Mouse (Mus musculus) embryonic facial prominence, embryonic 15.5 days (tissue): ENCODE measurements at regions not wholly inside any gene's neighbourhood (a gene's known extent, or its start where the extent isn't known, plus 50 kb on each side); places are given as distances from the start of the nearest gene placed in this dataset.

Source experiments
- ATAC-seq: fragments of 200-750 bp; cut with Nextera tagmentation; 2 replicates; pipeline ENCODE4 v1.8.0; 2017; ENCODE audit warnings: low read depth, moderate TSS enrichment; ENCODE audit not compliant: insufficient number of reproducible peaks, low FRiP score, low TSS enrichment
- H3K27ac ChIP-seq: fragments of 300-500 bp; sonication (generic); replicated peaks from 2 replicates; pipeline ENCODE4 v1.5.1; 2015; ENCODE audit warnings: mild to moderate bottlenecking, inconsistent platforms
- H3K27me3 ChIP-seq: fragments of 300-500 bp; sonication (generic); 2 replicates; pipeline ENCODE4 v1.6.1; 2015; ENCODE audit warnings: inconsistent platforms
- H3K36me3 ChIP-seq: fragments of 300-500 bp; sonication (generic); 2 replicates; pipeline ENCODE4 v1.6.1; 2015; ENCODE audit warnings: mild to moderate bottlenecking, inconsistent platforms
- H3K4me1 ChIP-seq: fragments of 300-500 bp; sonication (generic); 2 replicates; pipeline ENCODE4 v1.6.1; 2015; ENCODE audit warnings: inconsistent platforms
- H3K4me2 ChIP-seq: fragments of 300-500 bp; sonication (generic); replicated peaks from 2 replicates; pipeline ENCODE4 v1.6.1; 2015; ENCODE audit warnings: mild to moderate bottlenecking, inconsistent platforms
- H3K4me3 ChIP-seq: fragments of 300-500 bp; sonication (generic); replicated peaks from 2 replicates; pipeline ENCODE4 v1.5.1; 2015; ENCODE audit warnings: mild to moderate bottlenecking, inconsistent platforms
- H3K9ac ChIP-seq: fragments of 300-500 bp; sonication (generic); 2 replicates; pipeline ENCODE4 v1.6.1; 2015; ENCODE audit warnings: inconsistent platforms
- H3K9me3 ChIP-seq: fragments of 300-500 bp; sonication (generic); replicated peaks from 2 replicates; pipeline ENCODE4 v1.6.1; 2016; ENCODE audit warnings: inconsistent platforms
- WGBS: fragments of 180-500 bp; shearing (Covaris S2); methylation state at CpG from one replicate; pipeline ENCODE4 v1.1.7; 2015; 5-methylcytosine and 5-hydroxymethylcytosine counted together

- no peak overlapping the region for H3K9ac ChIP-seq
- no peak overlapping the region for H3K4me3 ChIP-seq
- H3K36me3 ChIP-seq: no peaks in the 10 kb centered on the region
- H3K27ac ChIP-seq: no peak overlapping the region
- H3K27me3 ChIP-seq: no peaks in the 10 kb centered on the region
- no peak overlapping the region for H3K4me2 ChIP-seq
- H3K9me3 ChIP-seq: no peaks in the 10 kb centered on the region
- ATAC-seq: no peak
- WGBS: 86% methylated on average over 4 of the region's 4 CpGs
- no peaks in the 10 kb centered on the region for H3K4me1 ChIP-seq
Observed at GRCm38 (mm10) chr4:45605681-45606080, 73.4 kb upstream of the Shb start.

GRCm38 (mm10) chr4:45604271-45604800, 72.1 kb upstream of the Shb start:
- Histone ChIP-seq H3K9ac (no peak overlapping the region), H3K9me3 (no peaks in the 10 kb centered on the region), H3K4me1 (no peaks in the 10 kb centered on the region), H3K4me3 (no peak overlapping the region), H3K27me3 (no peaks in the 10 kb centered on the region), H3K4me2 (no peak overlapping the region), H3K27ac (no peak overlapping the region), H3K36me3 (no peaks in the 10 kb centered on the region)
- ATAC-seq: no peak
- 46% methylated on average over 5 of the region's 5 CpGs for WGBS

GRCm38 (mm10) chr4:45600520-45600919, 68.2 kb upstream of the Shb start:
- no peaks in the 10 kb centered on the region for H3K27me3 ChIP-seq

GRCm38 (mm10) chr4:45593435-45593991, 61.2 kb upstream of the Shb start:
- Histone ChIP-seq H3K4me3 (no peak overlapping the region), H3K4me1 (peaks cover 22% of the 10 kb centered on the region), H3K9ac (no peak overlapping the region), H3K36me3 (no peaks in the 10 kb centered on the region), H3K9me3 (no peaks in the 10 kb centered on the region), H3K27ac (no peak overlapping the region), H3K27me3 (peaks cover 9% of the 10 kb centered on the region), H3K4me2 (no peak overlapping the region)
- no peak for ATAC-seq
- 89% methylated on average over 3 of the region's 3 CpGs for WGBS

More at GRCm38 (mm10) chr4:45600520-45600919, 68.2 kb upstream of the Shb start:
- Histone ChIP-seq H3K4me1 (no peaks in the 10 kb centered on the region), H3K36me3 (no peaks in the 10 kb centered on the region), H3K9me3 (no peaks in the 10 kb centered on the region), H3K4me2 (no peak overlapping the region), H3K4me3 (no peak overlapping the region), H3K27ac (no peak overlapping the region), H3K9ac (no peak overlapping the region)
- peak; percentile 34; the same call in 1 of the 2 replicates for ATAC-seq
- 29% methylated on average over 9 of the region's 9 CpGs for WGBS

GRCm38 (mm10) chr4:45592766-45593165, 60.5 kb upstream of the Shb start:
- WGBS: 83% methylated on average over 2 of the region's 2 CpGs
- no peak for ATAC-seq
- H3K4me3 ChIP-seq: no peak overlapping the region
- no peaks in the 10 kb centered on the region for H3K9me3 ChIP-seq
- H3K9ac ChIP-seq: no peak overlapping the region
- H3K4me2 ChIP-seq: no peak overlapping the region
- peaks cover 9% of the 10 kb centered on the region for H3K27me3 ChIP-seq
- H3K4me1 ChIP-seq: peaks cover 22% of the 10 kb centered on the region
- no peak overlapping the region for H3K27ac ChIP-seq
- no peaks in the 10 kb centered on the region for H3K36me3 ChIP-seq

GRCm38 (mm10) chr4:45591405-45592315, 59.4 kb upstream of the Shb start:
- Histone ChIP-seq H3K27ac (no peak overlapping the region), H3K27me3 (peaks cover 9% of the 10 kb centered on the region), H3K4me2 (peak overlapping the region; percentile 50), H3K9me3 (no peaks in the 10 kb centered on the region; the same call in 1 of the 2 replicates), H3K4me1 (peaks cover 22% of the 10 kb centered on the region), H3K36me3 (no peaks in the 10 kb centered on the region), H3K9ac (no peak overlapping the region), H3K4me3 (peak overlapping the region; percentile 27)
- ATAC-seq: peak; percentile 24
- WGBS: 5% methylated on average over 23 of the region's 23 CpGs

- 17% methylated on average over 2 of the region's 2 CpGs for WGBS
- no peak overlapping the region for H3K9ac ChIP-seq
- H3K27me3 ChIP-seq: peaks cover 17% of the 10 kb centered on the region
- no peak for ATAC-seq
- H3K36me3 ChIP-seq: no peaks in the 10 kb centered on the region
- peaks cover 24% of the 10 kb centered on the region for H3K4me1 ChIP-seq
- H3K4me3 ChIP-seq: 0 out of 2 replicates have a peak overlapping the region, but pooled peaks have one; percentile 27
- H3K9me3 ChIP-seq: no peaks in the 10 kb centered on the region; the same call in 1 of the 2 replicates
- peak overlapping the region; percentile 50; the same call in 1 of the 2 replicates for H3K4me2 ChIP-seq
- H3K27ac ChIP-seq: no peak overlapping the region
Observed at GRCm38 (mm10) chr4:45590836-45591235, 58.6 kb upstream of the Shb start.

- Histone ChIP-seq H3K9me3 (no peaks in the 10 kb centered on the region; the same call in 1 of the 2 replicates), H3K9ac (no peak overlapping the region), H3K27me3 (peaks cover 22% of the 10 kb centered on the region), H3K4me2 (no peak overlapping the region), H3K4me1 (peaks cover 24% of the 10 kb centered on the region), H3K27ac (no peak overlapping the region), H3K4me3 (no peak overlapping the region), H3K36me3 (no peaks in the 10 kb centered on the region)
- WGBS: 26% methylated on average over 3 of the region's 3 CpGs
- no peak for ATAC-seq
Observed at GRCm38 (mm10) chr4:45588322-45588721, 56.1 kb upstream of the Shb start.

- Histone ChIP-seq H3K4me2 (no peak overlapping the region), H3K27me3 (peaks cover 22% of the 10 kb centered on the region), H3K4me3 (no peak overlapping the region), H3K4me1 (peaks cover 17% of the 10 kb centered on the region), H3K36me3 (no peaks in the 10 kb centered on the region), H3K27ac (no peak overlapping the region), H3K9ac (no peak overlapping the region), H3K9me3 (no peaks in the 10 kb centered on the region; the same call in 1 of the 2 replicates)
- WGBS: 64% methylated on average over 2 of the region's 2 CpGs
- ATAC-seq: no peak
Observed at GRCm38 (mm10) chr4:45587202-45587601, 54.9 kb upstream of the Shb start.

- H3K36me3 ChIP-seq: no peaks in the 10 kb centered on the region
- no peaks in the 10 kb centered on the region; the same call in 1 of the 2 replicates for H3K9me3 ChIP-seq
- no peak overlapping the region for H3K4me2 ChIP-seq
- peaks cover 8% of the 10 kb centered on the region for H3K4me1 ChIP-seq
- peak; percentile 27; the same call in 1 of the 2 replicates for ATAC-seq
- H3K27ac ChIP-seq: no peak overlapping the region
- WGBS: 39% methylated on average over 2 of the region's 2 CpGs
- H3K27me3 ChIP-seq: peaks cover 22% of the 10 kb centered on the region
- H3K4me3 ChIP-seq: no peak overlapping the region
- H3K9ac ChIP-seq: no peak overlapping the region
Observed at GRCm38 (mm10) chr4:45586310-45586709, 54.0 kb upstream of the Shb start.

- no peak overlapping the region for H3K9ac ChIP-seq
- 0 out of 2 replicates have a peak, but pooled peaks cover 3% of the 10 kb centered on the region for H3K4me1 ChIP-seq
- no peaks in the 10 kb centered on the region for H3K36me3 ChIP-seq
- no peak for ATAC-seq
- H3K27ac ChIP-seq: no peak overlapping the region
- no peaks in the 10 kb centered on the region; the same call in 1 of the 2 replicates for H3K9me3 ChIP-seq
- no peak overlapping the region for H3K4me2 ChIP-seq
- WGBS: 49% methylated on average over 8 of the region's 8 CpGs
- H3K27me3 ChIP-seq: peaks cover 16% of the 10 kb centered on the region
- no peak overlapping the region for H3K4me3 ChIP-seq
Observed at GRCm38 (mm10) chr4:45585188-45585820, 53.0 kb upstream of the Shb start.
